Mouse (Mus musculus) 3T3-L1 (cell line): ENCODE measurements around the gene Ggt5.
"Not testable (repeated sequence)": the region's sequence is repeated elsewhere in the genome, so short reads cannot be mapped to it uniquely, and the experiment has no call there.

ENCODE experiments used
- DNase-seq: peaks from one replicate; pipeline ENCODE4 v3.0.0-alpha.2; 2015; ENCODE audit warnings: low read depth, low spot score

Gene Ggt5

GRCm38 (mm10) chr10:75589129-75589528 lies at the start of gene Ggt5:
TSS of gene Ggt5 (plus strand) at chr10:75589340.
- peak; percentile 45 for DNase-seq

DNA sequence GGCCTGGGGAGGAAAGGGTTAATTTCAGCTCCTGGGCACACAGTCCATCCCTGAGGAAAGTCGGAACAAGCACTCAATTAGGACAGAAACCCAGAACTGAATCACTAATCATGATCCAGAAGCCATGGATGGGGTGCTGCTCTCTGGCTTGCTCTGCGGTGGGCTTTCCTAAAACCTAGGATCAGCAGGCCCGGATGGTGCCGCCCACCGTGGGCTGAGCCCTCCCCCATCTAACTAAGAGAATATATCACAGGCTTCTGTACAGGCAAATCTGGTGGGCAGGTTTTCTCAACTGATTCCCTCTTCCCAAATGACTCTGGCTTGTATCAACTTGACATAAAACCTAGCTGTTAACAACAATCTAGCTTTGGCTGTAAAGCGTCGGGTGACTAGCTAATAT lies 41.2 kb upstream of the Ggt5 start:
- no peak for DNase-seq

- DNase-seq = peak; percentile 73
Measured at GRCm38 (mm10) chr10:75548486-75548885, 40.7 kb upstream of the Ggt5 start.

DNA sequence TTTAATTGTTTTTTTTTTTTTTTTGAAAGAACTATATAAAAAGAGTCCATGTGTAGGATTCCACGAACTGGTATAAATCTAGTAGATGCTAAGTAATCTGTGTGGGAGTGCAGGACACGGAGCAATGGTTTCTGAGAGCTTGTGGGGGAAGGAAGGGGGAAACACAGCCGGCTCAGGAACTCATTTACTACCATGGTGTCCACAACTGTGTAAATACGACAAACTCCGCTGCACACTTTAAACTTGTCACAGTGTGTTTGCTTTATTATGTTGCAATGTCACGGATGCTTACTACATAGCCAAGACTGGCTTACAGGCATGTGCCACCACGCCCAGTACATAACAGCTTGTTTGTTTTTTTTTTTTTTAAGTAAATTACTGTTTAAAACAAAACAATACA lies 39.3 kb upstream of the Ggt5 start:
- no peak for DNase-seq

- DNase-seq = no peak
Measured at GRCm38 (mm10) chr10:75551175-75551574, 38.0 kb upstream of the Ggt5 start.

- DNase-seq = no peak
Measured at GRCm38 (mm10) chr10:75552106-75552505, 37.0 kb upstream of the Ggt5 start.

GRCm38 (mm10) chr10:75552701-75553450 lies 36.3 kb upstream of the Ggt5 start:
- no peak for DNase-seq

- DNase-seq = peak; percentile 46
Measured at GRCm38 (mm10) chr10:75554090-75554489, 35.0 kb upstream of the Ggt5 start.

- no peak for DNase-seq
Measured at GRCm38 (mm10) chr10:75555557-75555956, 33.6 kb upstream of the Ggt5 start.

- DNase-seq = peak; percentile 11
Measured at GRCm38 (mm10) chr10:75556026-75556425, 33.1 kb upstream of the Ggt5 start.

DNA sequence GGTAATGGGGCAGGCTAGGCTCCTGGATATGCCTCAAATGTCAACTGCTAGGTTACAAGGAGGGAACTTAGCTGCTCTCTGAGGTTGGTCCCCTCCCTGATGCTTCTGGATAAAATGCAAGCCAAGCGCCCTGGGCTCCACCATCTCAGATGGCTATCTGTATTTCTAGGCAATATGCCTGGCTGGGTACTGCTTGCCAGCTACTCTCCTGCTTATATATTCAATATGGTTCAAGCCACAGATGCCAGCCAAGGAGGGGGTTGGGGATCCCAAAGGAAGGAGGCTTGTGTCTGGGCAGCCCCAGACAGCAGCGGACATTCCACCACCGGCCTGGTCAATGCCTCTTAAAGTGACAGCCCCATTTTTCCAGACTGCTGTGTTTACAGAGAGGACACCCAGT lies 30.6 kb upstream of the Ggt5 start:
- no peak for DNase-seq

- no peak for DNase-seq
Measured at GRCm38 (mm10) chr10:75559041-75559675, 30.0 kb upstream of the Ggt5 start.

DNA sequence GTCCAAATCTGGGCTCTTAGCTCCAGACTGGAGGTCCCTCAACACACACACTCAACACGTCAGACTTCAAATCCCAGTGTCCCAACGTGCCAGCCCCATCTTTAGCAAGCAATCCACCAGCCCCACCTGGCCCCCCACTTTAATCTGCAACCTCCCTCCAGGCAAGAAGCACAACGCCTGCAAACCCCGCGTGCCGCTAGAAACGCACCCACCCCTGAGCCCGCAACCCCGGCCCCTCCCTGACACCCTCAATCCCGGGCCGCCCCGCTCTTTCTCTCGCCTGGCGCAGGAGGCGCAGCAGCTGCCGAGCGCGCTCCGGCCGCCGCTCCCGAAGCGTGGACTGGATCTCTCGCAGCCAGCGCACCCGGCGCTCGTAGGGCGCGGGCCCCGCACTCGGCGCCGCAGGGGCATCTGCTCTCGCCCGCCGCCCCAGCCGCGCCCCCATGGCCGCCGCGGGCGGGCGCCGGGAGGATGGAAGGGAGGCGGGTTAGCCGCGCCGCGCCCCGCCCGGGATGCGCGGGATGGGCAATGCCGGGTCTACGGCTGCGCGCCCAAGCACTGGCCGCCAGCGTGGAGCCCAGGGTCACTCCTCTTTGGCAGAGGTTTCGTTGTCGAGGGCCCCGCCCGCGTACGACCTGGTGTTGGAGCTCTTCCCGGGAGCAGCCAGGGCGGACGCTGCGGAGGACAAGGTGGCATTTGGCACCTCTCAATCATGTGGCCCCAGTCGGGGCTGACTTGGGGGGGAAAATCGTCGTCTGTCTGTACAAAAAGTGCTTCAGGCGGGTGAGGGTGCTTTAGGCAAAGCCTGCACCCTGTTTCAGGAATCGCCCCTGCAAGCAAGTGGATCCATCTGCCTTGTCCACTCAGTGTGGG lies 29.2 kb upstream of the Ggt5 start, which contains the start of gene Lrrc75b:
Gene Lrrc75b (minus strand): TSS at position 655 of the 873 bp plus-strand sequence.
- DNase-seq = no peak

- no peak for DNase-seq
Measured at GRCm38 (mm10) chr10:75560549-75560899, 28.6 kb upstream of the Ggt5 start.

DNA sequence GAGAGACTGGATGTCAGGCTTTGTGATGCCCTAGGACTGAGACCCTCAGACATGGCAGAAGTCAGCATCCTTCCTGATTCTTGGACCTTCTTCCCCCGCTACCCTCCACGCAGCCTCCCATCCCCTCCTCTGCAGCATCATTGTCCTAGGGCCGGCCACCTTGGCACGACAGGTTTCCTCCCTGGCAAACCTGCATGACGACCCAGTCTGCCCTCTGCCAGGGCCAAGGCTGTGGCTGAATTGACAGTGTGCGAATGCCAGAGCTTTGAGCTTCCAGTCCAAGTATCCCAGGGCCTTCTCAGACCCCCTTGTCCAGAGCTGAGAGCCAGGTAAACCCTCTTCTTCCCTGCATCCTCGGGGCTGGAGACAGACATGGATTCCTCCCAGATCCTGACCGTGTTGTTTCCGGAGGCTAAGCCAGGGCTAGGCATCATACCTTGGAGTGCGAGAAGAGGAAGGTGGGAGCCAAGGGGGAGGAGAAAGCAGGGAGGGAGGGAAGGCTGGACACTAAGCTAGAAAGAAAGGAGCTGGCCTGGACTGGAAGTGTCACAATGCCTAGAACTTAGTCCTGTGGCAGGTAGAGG lies 28.0 kb upstream of the Ggt5 start, which contains the start of gene Ggt1:
Gene Ggt1 (plus strand): TSS at position 534 of the 584 bp plus-strand sequence.
- no peak for DNase-seq

- no peak for DNase-seq
Measured at GRCm38 (mm10) chr10:75562596-75562995, 26.5 kb upstream of the Ggt5 start.

- no peak for DNase-seq
Measured at GRCm38 (mm10) chr10:75564687-75565265, 24.4 kb upstream of the Ggt5 start.

DNA sequence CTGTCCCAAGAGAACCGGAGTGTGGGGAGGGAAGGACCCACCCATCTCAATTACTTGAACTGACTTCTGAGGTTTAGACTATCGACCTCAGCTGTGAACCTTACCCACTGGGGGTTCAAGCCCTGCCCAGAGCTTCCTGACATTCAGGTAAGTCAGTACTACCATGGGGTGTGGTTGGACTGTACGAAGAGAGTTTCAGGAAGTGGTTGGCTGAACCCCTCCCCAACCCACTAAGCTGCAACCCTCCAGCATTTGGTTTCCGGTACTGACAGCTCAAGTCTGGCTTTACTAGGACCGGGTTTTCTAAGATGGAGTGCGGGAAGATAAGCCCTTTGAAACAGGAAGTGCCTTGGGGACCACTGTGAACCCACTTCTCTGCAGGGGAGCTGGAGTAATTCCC lies 23.7 kb upstream of the Ggt5 start:
- DNase-seq = no peak

- DNase-seq = no peak
Measured at GRCm38 (mm10) chr10:75565906-75566305, 23.2 kb upstream of the Ggt5 start.

DNA sequence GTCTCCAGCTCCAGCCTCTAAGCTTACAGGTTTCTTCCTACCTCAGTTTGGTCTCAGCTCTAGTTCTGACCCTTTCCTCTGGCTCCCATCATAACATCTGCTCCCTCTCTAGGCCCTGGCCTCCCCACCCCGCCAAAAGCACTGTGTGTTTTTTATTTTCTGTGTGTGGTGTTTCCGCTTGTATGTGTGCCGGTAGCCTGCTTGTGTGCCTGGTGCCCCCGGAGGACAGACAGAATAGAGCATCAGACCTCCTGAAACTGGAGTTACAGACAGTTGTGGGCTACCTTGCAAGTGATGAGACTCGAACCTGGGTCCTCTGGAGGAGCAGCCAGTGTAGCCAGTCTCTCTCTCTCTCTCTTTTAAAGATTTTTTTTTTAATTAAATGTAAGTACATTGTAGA lies 22.8 kb upstream of the Ggt5 start:
- no peak for DNase-seq

DNA sequence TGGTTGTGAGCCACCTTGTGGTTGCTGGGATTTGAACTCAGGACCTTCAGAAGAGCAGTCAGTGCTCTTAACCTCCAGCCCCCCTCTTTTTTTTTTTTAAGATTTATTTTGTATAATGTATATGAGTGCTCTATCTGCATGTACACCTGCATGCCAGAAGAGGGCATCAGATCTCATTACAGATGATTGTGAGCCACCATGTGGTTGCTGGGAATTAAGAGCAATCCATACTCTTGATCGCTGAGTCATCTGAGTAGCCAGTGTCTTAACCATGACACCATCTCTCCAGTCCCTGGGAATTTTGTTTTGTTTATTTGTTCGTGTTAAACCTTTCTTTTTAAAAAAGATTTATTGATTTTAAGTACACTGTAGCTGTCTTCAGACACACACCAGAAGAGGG lies 22.4 kb upstream of the Ggt5 start:
- not testable (repeated sequence) for DNase-seq
